Mouse (Mus musculus) liver, postnatal 0 days (tissue): ENCODE data around the gene Scn3a.

ENCODE experiments used
- CTCF ChIP-seq: sonication (generic); IDR thresholded peaks from 2 replicates; pipeline ENCODE4 v1.5.1; 2016; ENCODE audit warnings: antibody characterized with exemption, low read depth
- EP300 ChIP-seq: IDR thresholded peaks from 2 replicates; pipeline ENCODE4 v1.6.1; 2016; ENCODE audit warnings: antibody characterized with exemption, low read depth, mild to moderate bottlenecking

- TF ChIP-seq CTCF, result no peak
- no peak for TF ChIP-seq EP300
Observed at GRCm38 (mm10) chr2:65508217-65508616, 59.2 kb downstream of the Scn3a start.
